Mouse (Mus musculus) heart, embryonic 15.5 days (tissue): ENCODE data around the gene Klhdc7b. TPM values are rescaled to one million over a fixed set of nuclear protein-coding genes. Genes with fewer than 3 reads are reported as not detected.

Experiments
- polyA plus RNA-seq: library from polyadenylated mRNA; unstranded; fragments of >200 nt; fragmentation: Nextera tagmentation; extraction: Ambion mirVana; gene quantifications from 2 replicates; pipeline ENCODE4 v1.2.1, GENCODE M21; 2015

The Klhdc7b gene
- polyA plus RNA-seq, 1 experiment from 2014 or later: not detected

Other genes with a start within 250 kb of the Klhdc7b start
- gene Mapk12, start 244.2 kb upstream of the Klhdc7b start, polyA plus RNA-seq: 16.0 and 19.1 TPM in 2 replicates
- gene Mapk11, start 235.3 kb upstream of the Klhdc7b start, polyA plus RNA-seq: 3.1 and 4.1 TPM in 2 replicates
- gene Plxnb2, start 204.1 kb upstream of the Klhdc7b start, polyA plus RNA-seq: 76.5 and 109 TPM in 2 replicates
- gene Dennd6b, start 188.4 kb upstream of the Klhdc7b start, polyA plus RNA-seq: 15.3 and 18.2 TPM in 2 replicates
- 18.6 and 22.7 TPM in 2 replicates for gene Ppp6r2, start 173.4 kb upstream of the Klhdc7b start, polyA plus RNA-seq
- gene Sbf1, start 69.6 kb upstream of the Klhdc7b start, polyA plus RNA-seq: 27.5 and 45.9 TPM in 2 replicates
- 0.19 and 0.60 TPM in 2 replicates for gene Adm2, start 62.2 kb upstream of the Klhdc7b start, polyA plus RNA-seq
- gene Miox, start 50.5 kb upstream of the Klhdc7b start, polyA plus RNA-seq: 0.28 TPM in 1 of 2 replicates, not detected in the other
- 43.0 and 57.7 TPM in 2 replicates for gene Lmf2, start 29.3 kb upstream of the Klhdc7b start, polyA plus RNA-seq
- gene Ncaph2, start 29.2 kb upstream of the Klhdc7b start, polyA plus RNA-seq: 85.3 and 96.9 TPM in 2 replicates
- gene Sco2, start 11.1 kb upstream of the Klhdc7b start, polyA plus RNA-seq: 7.0 and 8.2 TPM in 2 replicates
- gene Tymp, start 7.9 kb upstream of the Klhdc7b start, polyA plus RNA-seq: 1.2 and 1.3 TPM in 2 replicates
- 0.96 and 1.1 TPM in 2 replicates for gene Odf3b, start 5.6 kb upstream of the Klhdc7b start, polyA plus RNA-seq
- gene Syce3, start 25.6 kb downstream of the Klhdc7b start, polyA plus RNA-seq: not detected in 2 replicates
- 169 and 195 TPM in 2 replicates for gene Cpt1b, start 40.9 kb downstream of the Klhdc7b start, polyA plus RNA-seq
- gene C730034F03Rik, start 44.7 kb downstream of the Klhdc7b start, polyA plus RNA-seq: 3.3 and 3.9 TPM in 2 replicates
- 0.16 and 0.76 TPM in 2 replicates for gene Gm44502, start 44.8 kb downstream of the Klhdc7b start, polyA plus RNA-seq
- gene Chkb, start 45.0 kb downstream of the Klhdc7b start, polyA plus RNA-seq: 72.7 and 73.8 TPM in 2 replicates
- gene Mapk8ip2, start 69.0 kb downstream of the Klhdc7b start, polyA plus RNA-seq: 0.16 and 1.3 TPM in 2 replicates
- 16.3 and 19.9 TPM in 2 replicates for gene Arsa, start 92.5 kb downstream of the Klhdc7b start, polyA plus RNA-seq
- gene Shank3, start 114.7 kb downstream of the Klhdc7b start, polyA plus RNA-seq: 1.4 and 2.1 TPM in 2 replicates
- gene Acr, start 183.4 kb downstream of the Klhdc7b start, polyA plus RNA-seq: 0.08 and 0.22 TPM in 2 replicates
- 18.1 and 22.3 TPM in 2 replicates for gene Rabl2, start 207.0 kb downstream of the Klhdc7b start, polyA plus RNA-seq